Mouse (Mus musculus) lung, adult 2 months (tissue): Measurements from ENCODE around the gene Pigk.

Experiments
- CTCF ChIP-seq: fragments of 200-500 bp; IDR thresholded peaks from 2 replicates; pipeline ENCODE4 v1.5.1; 2011; ENCODE audit warnings: mild to moderate bottlenecking, low read length, control low read depth; ENCODE audit not compliant: insufficient read depth
- POLR2A ChIP-seq: fragments of 200-500 bp; IDR thresholded peaks from 2 replicates; pipeline ENCODE4 v1.6.1; 2011; ENCODE audit warnings: low read depth, mild to moderate bottlenecking, control low read depth, low read length, borderline replicate concordance; ENCODE audit errors: extremely low read depth

DNA sequence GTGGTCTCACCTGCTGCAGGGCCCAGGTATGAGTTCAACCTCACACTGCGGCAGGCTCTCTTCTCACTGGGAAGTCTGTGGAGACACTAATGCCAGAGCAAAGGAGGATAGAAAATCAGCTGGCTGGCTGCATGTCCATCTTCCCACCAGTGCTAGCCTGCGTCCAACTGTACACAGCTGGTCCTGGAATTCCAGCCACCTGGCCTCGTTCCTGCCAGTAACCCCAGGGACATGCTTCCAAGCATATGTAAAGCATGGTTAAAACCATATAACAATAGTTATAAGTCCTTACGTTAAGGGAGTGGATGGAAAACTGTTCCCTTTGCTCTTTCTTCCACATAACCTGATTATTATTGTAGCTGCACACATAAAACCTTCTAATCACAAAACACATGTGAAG, 167.8 kb downstream of the Pigk start:
- no peak for TF ChIP-seq CTCF
- TF ChIP-seq POLR2A = no peak
